Mouse (Mus musculus) liver, embryonic 11.5 days (tissue): ENCODE results near the gene Glra1. TPM values are rescaled to one million over a fixed set of nuclear protein-coding genes. Genes with fewer than 3 reads are reported as not detected.

Source experiments
- ATAC-seq: fragments of 200-750 bp; cut with Nextera tagmentation; replicated peaks from 2 replicates; pipeline ENCODE4 v1.8.0; 2017; ENCODE audit warnings: moderate number of reproducible peaks, mild to moderate bottlenecking, moderate TSS enrichment, moderate library complexity; ENCODE audit not compliant: low FRiP score
- DNase-seq: peaks from one replicate; pipeline ENCODE4 v3.0.0-alpha.2; 2017; ENCODE audit warnings: low spot score
- H3K27ac ChIP-seq: fragments of 300-500 bp; sonication (generic); 2 replicates; pipeline ENCODE4 v1.5.1; 2014; ENCODE audit warnings: mild to moderate bottlenecking, low read depth, low read length, control low read depth
- H3K27me3 ChIP-seq: fragments of 300-500 bp; sonication (generic); replicated peaks from 2 replicates; pipeline ENCODE4 v1.6.1; 2014; ENCODE audit warnings: low read length, mixed read lengths; ENCODE audit not compliant: control insufficient read depth, insufficient read depth
- H3K36me3 ChIP-seq: fragments of 300-500 bp; sonication (generic); 2 replicates; pipeline ENCODE4 v1.6.1; 2014; ENCODE audit warnings: mild to moderate bottlenecking, low read length, moderate library complexity, mixed read lengths; ENCODE audit not compliant: control insufficient read depth, insufficient read depth
- H3K4me1 ChIP-seq: fragments of 300-500 bp; sonication (generic); replicated peaks from 2 replicates; pipeline ENCODE4 v1.6.1; 2014; ENCODE audit warnings: low read length, mixed read lengths; ENCODE audit not compliant: control insufficient read depth, insufficient read depth
- H3K4me2 ChIP-seq: fragments of 300-500 bp; sonication (generic); 2 replicates; pipeline ENCODE4 v1.6.1; 2014; ENCODE audit warnings: mild to moderate bottlenecking, control low read depth, moderate library complexity
- H3K4me3 ChIP-seq: fragments of 300-500 bp; sonication (generic); 2 replicates; pipeline ENCODE4 v1.5.1; 2014; ENCODE audit warnings: low read depth, low read length, control low read depth
- H3K9ac ChIP-seq: fragments of 300-500 bp; sonication (generic); 2 replicates; pipeline ENCODE4 v1.6.1; 2014; ENCODE audit warnings: low read depth, low read length, control low read depth
- H3K9me3 ChIP-seq: fragments of 300-500 bp; sonication (generic); 2 replicates; pipeline ENCODE4 v1.6.1; 2016; ENCODE audit warnings: low read length, inconsistent platforms, mixed read lengths; ENCODE audit not compliant: control insufficient read depth
- WGBS: fragments of 180-500 bp; shearing (Covaris S2); extraction: QIAGEN DNeasy Blood & Tissue Kit; methylation state at CpG from one replicate; pipeline ENCODE4 v1.1.7; 2014; 5-methylcytosine and 5-hydroxymethylcytosine counted together
- polyA plus RNA-seq: library from polyadenylated mRNA; unstranded; fragments of >200 nt; fragmentation: Nextera tagmentation; extraction: Ambion mirVana; gene quantifications from 2 replicates; pipeline ENCODE4 v1.2.1, GENCODE M21; 2014

Gene Glra1
- polyA plus RNA-seq, 1 experiment from 2014 or later: not detected

DNA sequence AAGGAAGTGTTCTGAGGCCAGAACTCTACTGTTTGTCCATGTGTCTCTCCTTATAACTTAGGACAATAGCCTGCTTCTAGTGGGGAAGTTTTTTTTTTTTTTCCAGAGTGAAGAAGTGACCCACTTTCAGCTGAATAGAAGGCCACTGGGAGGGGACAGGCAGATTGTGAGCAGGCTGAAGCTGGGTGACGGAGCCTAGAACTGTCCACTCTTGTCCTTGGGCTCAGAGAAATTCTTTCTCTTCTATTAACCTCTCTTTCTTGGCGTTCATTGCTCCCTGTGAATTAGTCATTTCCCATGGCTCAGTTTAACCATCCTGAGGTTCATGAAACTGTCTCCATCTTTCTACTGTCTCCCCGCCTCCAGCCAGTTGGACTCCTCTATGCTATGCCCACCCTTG, 13.6 kb downstream of the Glra1 start:
- DNase-seq: no peak
- WGBS: 77% methylated on average over 3 of the region's 3 CpGs
- no peaks in the 10 kb centered on the region for H3K9me3 ChIP-seq
- no peaks in the 10 kb centered on the region for H3K4me1 ChIP-seq
- no peak overlapping the region for H3K4me3 ChIP-seq
- ATAC-seq: no peak
- no peak overlapping the region for H3K27ac ChIP-seq
- H3K36me3 ChIP-seq: no peaks in the 10 kb centered on the region
- no peaks in the 10 kb centered on the region for H3K27me3 ChIP-seq
- H3K4me2 ChIP-seq: no peak overlapping the region
- H3K9ac ChIP-seq: no peak overlapping the region

DNA sequence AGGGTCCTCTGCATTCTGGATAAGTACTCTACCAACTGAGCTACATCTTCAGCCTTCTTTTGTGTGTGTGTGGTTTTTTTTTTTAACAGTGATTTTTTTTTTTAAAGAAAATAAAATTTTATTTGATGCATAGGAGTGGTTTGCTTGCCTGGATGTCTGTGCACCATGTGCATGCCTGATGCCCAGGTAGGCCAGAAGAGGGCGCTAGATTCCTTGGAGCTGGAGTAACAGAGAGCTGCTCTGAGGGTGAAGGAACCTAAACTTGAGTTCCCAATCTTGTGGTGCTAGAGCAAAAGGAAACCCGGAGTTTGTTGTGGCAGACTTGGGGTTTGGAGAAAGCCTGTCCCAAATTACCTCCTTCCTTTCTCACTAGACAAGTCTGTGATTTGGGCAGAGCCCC, 16.8 kb downstream of the Glra1 start:
- ATAC-seq: no peak
- Histone ChIP-seq H3K9me3 (no peaks in the 10 kb centered on the region), H3K4me1 (no peaks in the 10 kb centered on the region), H3K27me3 (no peaks in the 10 kb centered on the region), H3K4me3 (no peak overlapping the region), H3K4me2 (no peak overlapping the region), H3K27ac (no peak overlapping the region), H3K36me3 (no peaks in the 10 kb centered on the region), H3K9ac (no peak overlapping the region)
- WGBS: 43% methylated on average over 2 of the region's 2 CpGs
- no peak for DNase-seq

DNA sequence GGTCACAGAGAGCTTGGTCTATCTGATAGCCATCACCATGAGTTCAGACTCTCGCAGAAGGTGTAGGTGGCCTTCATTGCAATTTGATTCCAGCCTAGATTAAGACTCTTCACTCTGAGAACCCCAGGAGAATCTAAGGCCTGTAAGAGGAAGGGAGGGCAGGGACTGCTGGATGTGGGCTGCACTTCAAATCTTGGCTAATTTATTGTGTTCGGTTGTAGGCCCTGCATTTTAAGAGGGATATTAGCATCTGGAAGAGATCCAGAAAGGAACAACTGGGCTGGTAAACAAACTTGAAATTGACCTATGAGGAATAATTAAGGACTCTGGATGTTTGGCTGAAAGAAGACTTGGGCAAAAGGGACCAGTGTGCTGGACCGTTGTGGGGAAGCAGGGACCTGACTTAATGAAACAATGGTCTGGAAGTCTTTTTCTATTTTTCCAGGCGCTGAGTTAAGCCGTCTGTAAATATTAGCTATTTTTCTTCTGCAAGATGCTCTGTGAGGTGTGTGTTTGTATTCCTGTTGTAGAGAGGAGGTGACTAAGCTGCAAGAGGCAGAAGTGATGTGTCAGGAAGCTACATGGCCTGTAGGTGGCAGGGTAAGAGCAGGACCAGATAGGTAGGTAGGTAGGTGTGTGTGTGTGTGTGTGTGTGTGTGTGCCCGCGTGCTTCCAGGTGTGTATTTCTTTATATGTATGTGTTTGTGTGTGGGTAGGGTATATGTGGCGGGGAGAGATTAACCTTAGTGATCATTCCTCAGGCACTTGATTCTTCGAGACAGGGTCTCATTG, 18.4 kb downstream of the Glra1 start:
- H3K4me1 ChIP-seq: no peaks in the 10 kb centered on the region
- no peaks in the 10 kb centered on the region for H3K36me3 ChIP-seq
- no peak for DNase-seq
- no peak overlapping the region for H3K4me3 ChIP-seq
- H3K27ac ChIP-seq: no peak overlapping the region
- no peaks in the 10 kb centered on the region for H3K9me3 ChIP-seq
- no peak overlapping the region for H3K9ac ChIP-seq
- H3K4me2 ChIP-seq: no peak overlapping the region
- no peak for ATAC-seq
- WGBS: 81% methylated on average over 9 of the region's 9 CpGs
- H3K27me3 ChIP-seq: no peaks in the 10 kb centered on the region

DNA sequence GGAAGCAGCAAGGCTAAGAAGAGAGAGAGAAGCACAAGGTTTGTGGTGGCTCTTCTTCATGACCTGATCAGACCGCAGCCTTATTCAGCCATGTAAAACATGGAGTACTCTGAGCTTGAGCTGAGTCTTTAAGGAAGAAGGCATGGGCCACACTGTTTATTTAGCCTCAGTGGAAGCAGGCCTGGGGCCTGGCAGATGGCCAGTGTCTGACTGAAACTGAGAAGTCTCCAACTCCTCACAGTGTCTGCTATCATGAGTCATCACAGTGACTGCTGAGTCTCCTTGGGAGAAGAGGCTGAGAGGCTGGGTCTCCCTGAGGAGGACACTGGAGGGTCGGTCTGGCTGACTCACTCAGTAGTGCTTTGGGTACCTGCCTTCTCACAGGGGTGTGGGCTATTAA, 33.6 kb downstream of the Glra1 start:
- Histone ChIP-seq H3K36me3 (no peaks in the 10 kb centered on the region), H3K27ac (no peak overlapping the region), H3K4me3 (no peak overlapping the region), H3K4me1 (no peaks in the 10 kb centered on the region), H3K9me3 (no peaks in the 10 kb centered on the region), H3K9ac (no peak overlapping the region), H3K4me2 (no peak overlapping the region), H3K27me3 (no peaks in the 10 kb centered on the region)
- 78% methylated on average over 2 of the region's 2 CpGs for WGBS
- ATAC-seq (no peak), DNase-seq (no peak)

DNA sequence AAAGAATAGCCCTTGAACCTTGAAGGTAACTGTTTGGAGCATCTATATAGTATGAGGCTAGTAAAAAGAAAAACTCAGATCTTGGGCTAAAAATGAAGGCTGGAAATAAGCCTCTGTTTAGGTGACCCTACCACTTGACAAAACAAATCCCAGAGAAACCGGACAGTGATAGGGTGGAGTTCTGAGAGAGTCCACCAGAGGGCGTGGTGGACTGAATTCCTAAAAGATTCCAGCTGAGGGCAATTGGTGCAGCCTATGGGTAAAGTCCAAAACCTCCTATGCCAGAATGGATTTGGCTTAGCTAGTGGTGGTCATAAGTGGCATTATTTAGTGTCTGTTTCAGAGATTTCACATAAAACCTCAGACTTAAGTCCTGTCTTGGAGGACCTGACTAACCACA, 36.9 kb downstream of the Glra1 start:
- ATAC-seq (no peak), DNase-seq (no peak)
- Histone ChIP-seq H3K4me2 (no peak overlapping the region), H3K9me3 (no peaks in the 10 kb centered on the region), H3K4me1 (no peaks in the 10 kb centered on the region), H3K9ac (no peak overlapping the region), H3K4me3 (no peak overlapping the region), H3K27ac (no peak overlapping the region), H3K36me3 (no peaks in the 10 kb centered on the region), H3K27me3 (no peaks in the 10 kb centered on the region)
- WGBS: 26% methylated on average over 2 of the region's 2 CpGs

DNA sequence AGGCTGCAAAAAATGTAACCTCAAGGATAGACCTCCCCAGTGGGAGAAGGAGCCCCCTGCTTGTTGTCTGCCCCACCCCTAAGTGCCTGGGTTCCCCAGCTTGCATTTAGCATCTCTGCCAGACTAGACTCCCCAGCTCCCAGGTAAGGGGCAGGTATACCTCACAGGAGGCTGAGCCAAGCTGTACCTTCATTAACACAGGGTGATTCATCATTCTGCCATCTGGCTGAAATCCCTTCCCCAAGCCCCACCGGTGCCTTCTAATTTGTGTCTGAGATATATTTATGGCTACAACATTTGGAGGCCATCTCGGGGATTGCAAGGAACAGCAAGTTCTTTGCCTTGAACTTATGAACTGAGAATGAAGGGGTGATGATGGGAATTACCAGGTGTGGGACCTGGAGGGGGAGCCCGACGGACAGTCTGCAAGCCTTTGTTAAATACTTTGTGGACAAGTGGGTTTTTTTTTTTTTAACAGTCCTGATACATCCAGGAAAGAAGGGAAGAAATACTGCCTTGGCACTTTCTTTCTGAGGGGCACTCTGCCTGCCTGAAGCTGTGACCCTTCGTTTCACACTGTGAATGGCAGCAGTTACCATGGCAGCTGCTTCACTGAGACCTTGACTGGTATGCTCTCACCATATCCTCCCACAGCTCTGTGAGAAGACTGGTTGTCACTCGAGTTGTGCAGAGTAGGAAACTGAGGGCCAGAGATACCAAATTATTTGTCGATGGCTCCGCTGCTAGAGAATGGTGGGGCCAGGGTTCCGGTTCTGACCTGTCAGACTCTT, 41.5 kb downstream of the Glra1 start:
- Histone ChIP-seq H3K4me1 (no peaks in the 10 kb centered on the region), H3K4me3 (no peak overlapping the region), H3K27ac (no peak overlapping the region), H3K36me3 (no peaks in the 10 kb centered on the region), H3K27me3 (no peaks in the 10 kb centered on the region), H3K9me3 (no peaks in the 10 kb centered on the region), H3K4me2 (no peak overlapping the region), H3K9ac (no peak overlapping the region)
- DNase-seq (no peak), ATAC-seq (no peak)
- WGBS: 66% methylated on average over 9 of the region's 9 CpGs

DNA sequence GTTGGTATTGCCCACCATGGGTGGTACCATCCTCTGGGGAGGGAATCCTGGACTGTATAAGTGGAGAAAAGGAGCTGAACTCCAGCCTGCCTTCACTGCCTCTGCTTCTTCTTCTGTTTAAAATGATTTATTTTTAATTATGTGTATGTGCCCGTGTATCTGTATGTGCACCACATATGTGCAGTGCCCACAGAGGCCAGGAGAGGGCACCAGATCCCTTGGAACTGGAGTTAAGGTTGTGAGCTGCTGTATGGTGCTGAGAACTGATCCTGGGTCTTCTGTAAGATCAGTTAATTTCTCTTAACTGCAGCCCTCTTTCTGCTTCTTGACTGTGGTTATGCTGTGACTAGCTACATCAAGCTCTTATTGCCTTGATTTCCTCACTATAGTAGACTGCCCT, 62.3 kb downstream of the Glra1 start:
- no peak overlapping the region for H3K4me2 ChIP-seq
- no peaks in the 10 kb centered on the region for H3K27me3 ChIP-seq
- 0 out of 2 replicates have a peak, but pooled peaks cover 2% of the 10 kb centered on the region for H3K9me3 ChIP-seq
- no peak for DNase-seq
- H3K36me3 ChIP-seq: no peaks in the 10 kb centered on the region
- H3K27ac ChIP-seq: no peak overlapping the region
- ATAC-seq: no peak
- 72% methylated on average over 1 of the region's 1 CpGs for WGBS
- H3K4me1 ChIP-seq: no peaks in the 10 kb centered on the region
- no peak overlapping the region for H3K4me3 ChIP-seq
- no peak overlapping the region for H3K9ac ChIP-seq

DNA sequence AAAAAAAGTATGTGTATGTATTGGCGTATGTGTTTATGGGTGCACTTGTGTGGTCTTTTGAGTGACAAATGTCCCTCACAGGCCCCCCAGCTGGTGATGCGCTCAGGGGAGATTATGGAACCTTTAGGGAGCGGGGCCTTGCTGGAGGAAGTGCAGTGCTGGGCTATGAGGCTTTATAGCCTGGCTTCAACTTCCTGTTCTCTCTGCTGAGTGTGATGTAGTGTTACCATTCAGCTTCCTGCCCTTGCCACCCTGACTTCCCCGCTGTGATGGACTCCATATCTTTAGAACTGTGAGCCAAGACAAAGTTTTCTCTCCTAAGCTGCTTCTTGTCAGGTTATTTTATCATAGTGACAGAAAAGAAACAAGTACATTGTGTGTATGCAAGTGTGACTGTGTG, 65.3 kb downstream of the Glra1 start:
- H3K27ac ChIP-seq: no peak overlapping the region
- DNase-seq (no peak), ATAC-seq (no peak)
- H3K9ac ChIP-seq: no peak overlapping the region
- no peak overlapping the region for H3K4me3 ChIP-seq
- 0 out of 2 replicates have a peak, but pooled peaks cover 2% of the 10 kb centered on the region for H3K9me3 ChIP-seq
- no peaks in the 10 kb centered on the region for H3K36me3 ChIP-seq
- 43% methylated on average over 4 of the region's 4 CpGs for WGBS
- no peaks in the 10 kb centered on the region for H3K27me3 ChIP-seq
- no peaks in the 10 kb centered on the region for H3K4me1 ChIP-seq
- H3K4me2 ChIP-seq: no peak overlapping the region

DNA sequence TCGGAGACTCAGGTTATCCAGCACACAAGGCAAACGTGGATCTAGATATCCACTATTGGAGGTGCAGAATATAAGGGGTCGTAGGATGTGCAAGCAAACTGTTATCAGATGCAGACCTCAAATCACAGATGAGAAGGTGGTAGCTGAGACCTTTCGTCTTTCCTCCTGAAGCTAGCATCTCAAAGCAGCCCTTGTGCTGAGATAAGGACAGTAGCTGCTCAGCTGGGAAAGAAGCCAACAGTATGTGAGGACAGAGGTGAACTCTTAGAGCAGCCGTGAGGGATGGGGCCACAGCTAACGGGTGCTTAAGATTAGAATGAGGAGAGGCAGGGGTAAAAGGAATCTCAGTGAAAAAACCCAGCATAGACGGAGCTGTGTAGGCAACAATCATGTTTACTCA, 65.9 kb downstream of the Glra1 start:
- H3K36me3 ChIP-seq: no peaks in the 10 kb centered on the region
- no peak overlapping the region for H3K9ac ChIP-seq
- no peak overlapping the region for H3K4me3 ChIP-seq
- no peaks in the 10 kb centered on the region for H3K27me3 ChIP-seq
- 0 out of 2 replicates have a peak, but pooled peaks cover 2% of the 10 kb centered on the region for H3K9me3 ChIP-seq
- no peak for ATAC-seq
- H3K27ac ChIP-seq: no peak overlapping the region
- DNase-seq: no peak
- H3K4me1 ChIP-seq: no peaks in the 10 kb centered on the region
- H3K4me2 ChIP-seq: no peak overlapping the region
- WGBS: 43% methylated on average over 7 of the region's 7 CpGs
